ENCODE assay signal across 8 mouse cellular contexts in genomic region chr2:156705473-156705872, GRCm38 (mm10).
DNase-seq lines count a peak whose midpoint lies in the region; TF ChIP-seq lines count a peak whose summit lies in the region.

No protein-coding gene starts in this region.

- peaks cover 13% of the 10 kb centered on the region; the same call in 1 of the 2 replicates for H3K27me3 ChIP-seq in E14TG2a.4 (ENCODE audit: insufficient read depth, low read length)
- peaks cover 55% of the 10 kb centered on the region for H3K27me3 ChIP-seq in heart, embryonic 10.5 days (ENCODE audit: insufficient read depth, poor library complexity, severe bottlenecking)

- H3K4me3 ChIP-seq in E14TG2a.4 (replicated peaks; ENCODE audit: low read length) = no peak overlapping the region
- no peak overlapping the region for H3K4me3 ChIP-seq in heart, embryonic 10.5 days

- 20% methylated on average over 6 of the region's 6 CpGs for WGBS in heart, embryonic 10.5 days

- DNase-seq in adrenal gland, postnatal 10 days = peak; percentile 90
- peak; percentile 79 for DNase-seq in embryo, embryonic 11 days
- DNase-seq in heart, embryonic 10.5 days (ENCODE audit: low spot score) = peak; percentile 86
- peak; percentile 52 to 88 for DNase-seq in layer of hippocampus, adult 8-10 months (ENCODE audit: low spot score in 2 of 2)
- peak; percentile 83 for DNase-seq in lung, postnatal 10 days
- peak; percentile 94 for DNase-seq in retina, embryonic 14.5 days (ENCODE audit: low spot score)
- DNase-seq in thymus, postnatal 36 days = peak; percentile 69 to 78

- no peaks in the 10 kb centered on the region for H3K9me3 ChIP-seq in E14TG2a.4 (ENCODE audit: low read length)
- no peaks in the 10 kb centered on the region for H3K9me3 ChIP-seq in heart, embryonic 10.5 days

- H3K36me3 ChIP-seq in E14TG2a.4 (ENCODE audit: insufficient read depth, low read length) = peaks cover 23% of the 10 kb centered on the region
- no peaks in the 10 kb centered on the region for H3K36me3 ChIP-seq in heart, embryonic 10.5 days

- no peak overlapping the region for H3K27ac ChIP-seq in heart, embryonic 10.5 days

- H3K4me1 ChIP-seq in E14TG2a.4 (replicated peaks; ENCODE audit: low read depth, low read length) = peaks cover 58% of the 10 kb centered on the region
- 0 out of 2 replicates have a peak, but pooled peaks cover 3% of the 10 kb centered on the region for H3K4me1 ChIP-seq in heart, embryonic 10.5 days

- peak; percentile 92 for TF ChIP-seq CTCF in E14TG2a.4 (conservative IDR thresholded peaks at IDR 0.05; ENCODE audit: low read length)
